Mouse (Mus musculus) thymus, adult 2 months (tissue): Measurements from ENCODE around the gene Bach2. TPM values are rescaled to one million over a fixed set of nuclear protein-coding genes. Genes with fewer than 3 reads are reported as not detected.

Experiments
- DNase-seq: peaks from one replicate; pipeline ENCODE4 v3.0.0; 2021
- H3K27ac ChIP-seq: fragments of 200-500 bp; 2 replicates; pipeline ENCODE4 v1.5.1; 2012; ENCODE audit warnings: low read length, control low read depth; ENCODE audit not compliant: control insufficient read depth, insufficient read depth
- H3K27me3 ChIP-seq: fragments of 200-500 bp; 2 replicates; pipeline ENCODE4 v1.6.1; 2012; ENCODE audit warnings: mild to moderate bottlenecking, low read length, moderate library complexity, mixed read lengths; ENCODE audit not compliant: control insufficient read depth, insufficient read depth
- H3K36me3 ChIP-seq: fragments of 200-500 bp; 2 replicates; pipeline ENCODE4 v1.6.1; 2012; ENCODE audit warnings: mild to moderate bottlenecking, low read length, moderate library complexity; ENCODE audit not compliant: control insufficient read depth, insufficient read depth
- H3K4me1 ChIP-seq: fragments of 200-500 bp; replicated peaks from 2 replicates; pipeline ENCODE4 v1.6.1; 2012; ENCODE audit warnings: low read length; ENCODE audit not compliant: control insufficient read depth, insufficient read depth
- H3K4me3 ChIP-seq: fragments of 200-500 bp; 2 replicates; pipeline ENCODE4 v1.5.1; 2012; ENCODE audit warnings: mild to moderate bottlenecking, low read length, control low read depth, moderate library complexity; ENCODE audit not compliant: control insufficient read depth, insufficient read depth
- CTCF ChIP-seq: fragments of 200-500 bp; IDR thresholded peaks from 2 replicates; pipeline ENCODE4 v1.5.1; 2012; ENCODE audit warnings: mild to moderate bottlenecking, control low read depth, low read length, moderate library complexity, borderline replicate concordance; ENCODE audit not compliant: control insufficient read depth, poor library complexity, insufficient read depth; ENCODE audit errors: extremely low read depth
- POLR2A ChIP-seq: fragments of 200-500 bp; IDR thresholded peaks from 2 replicates; pipeline ENCODE4 v1.6.1; 2012; ENCODE audit warnings: mild to moderate bottlenecking, low read length, control low read depth, moderate library complexity; ENCODE audit not compliant: control insufficient read depth, poor library complexity, insufficient read depth; ENCODE audit errors: extremely low read depth
- WGBS: fragments of 180-500 bp; shearing (Covaris S2); methylation state at CpG from one replicate; pipeline ENCODE4 v1.1.7; 2018; 5-methylcytosine and 5-hydroxymethylcytosine counted together
- polyA plus RNA-seq: library from polyadenylated mRNA; depleted of rRNA; stranded (reverse); fragments of >200 nt; gene quantifications from 2 replicates; pipeline ENCODE4 v1.2.3, GENCODE M21; 2012; rRNA removed

The Bach2 gene
- polyA plus RNA-seq, result 9.4 and 10.5 TPM in 2 replicates

- peak within 1 kb of the TSS; percentile 47; the same call in 1 of the 2 replicates for H3K27ac ChIP-seq
- peaks cover 7% of the 10 kb centered on the region for H3K4me1 ChIP-seq
- peak; percentile 93 for DNase-seq
- H3K27me3 ChIP-seq, result no peaks in the 10 kb centered on the region
- H3K4me3 ChIP-seq, result peak within 1 kb of the TSS; percentile 96
- WGBS, result under 1% methylated on average over 63 of the region's 69 CpGs
- no peaks in the 10 kb centered on the region for H3K36me3 ChIP-seq
- peak; percentile 24; the same call in 1 of the 2 replicates for TF ChIP-seq POLR2A
- TF ChIP-seq CTCF, result peak; percentile 71; the same call in 1 of the 2 replicates
Observed at GRCm38 (mm10) chr4:32238366-32238854, at the start of gene Bach2. Gene Bach2 (plus strand): TSS chr4:32238804.

GRCm38 (mm10) chr4:32189416-32190036 lies 49.1 kb upstream of the Bach2 start:
- WGBS, result 95% methylated on average over 4 of the region's 4 CpGs
- Histone ChIP-seq H3K27ac (no peak overlapping the region), H3K27me3 (no peaks in the 10 kb centered on the region), H3K4me1 (no peaks in the 10 kb centered on the region), H3K4me3 (no peak overlapping the region), H3K36me3 (no peaks in the 10 kb centered on the region)
- no peak for DNase-seq
- TF ChIP-seq POLR2A (no peak), CTCF (no peak)

- no peaks in the 10 kb centered on the region for H3K4me1 ChIP-seq
- DNase-seq, result no peak
- TF ChIP-seq POLR2A (no peak), CTCF (no peak)
- no peak overlapping the region for H3K4me3 ChIP-seq
- H3K27ac ChIP-seq, result no peak overlapping the region
- WGBS, result 66% methylated on average over 8 of the region's 8 CpGs
- H3K36me3 ChIP-seq, result no peaks in the 10 kb centered on the region
- no peaks in the 10 kb centered on the region for H3K27me3 ChIP-seq
Observed at GRCm38 (mm10) chr4:32190506-32190905, 48.1 kb upstream of the Bach2 start.

GRCm38 (mm10) chr4:32195945-32196921 lies 42.4 kb upstream of the Bach2 start:
- no peak for TF ChIP-seq POLR2A
- TF ChIP-seq CTCF, result no peak
- no peak for DNase-seq
- WGBS, result 84% methylated on average over 9 of the region's 9 CpGs
- H3K4me1 ChIP-seq, result no peaks in the 10 kb centered on the region
- H3K27me3 ChIP-seq, result no peaks in the 10 kb centered on the region
- no peak overlapping the region for H3K27ac ChIP-seq
- no peak overlapping the region for H3K4me3 ChIP-seq
- H3K36me3 ChIP-seq, result no peaks in the 10 kb centered on the region

GRCm38 (mm10) chr4:32198031-32198430 lies 40.6 kb upstream of the Bach2 start:
- H3K36me3 ChIP-seq, result no peaks in the 10 kb centered on the region
- H3K4me3 ChIP-seq, result no peak overlapping the region
- no peak for DNase-seq
- no peak overlapping the region for H3K27ac ChIP-seq
- H3K27me3 ChIP-seq, result no peaks in the 10 kb centered on the region
- no peaks in the 10 kb centered on the region; the same call in 1 of the 2 replicates for H3K4me1 ChIP-seq
- TF ChIP-seq CTCF, result no peak
- no peak for TF ChIP-seq POLR2A
- WGBS, result 93% methylated on average over 1 of the region's 1 CpGs

- Histone ChIP-seq H3K36me3 (no peaks in the 10 kb centered on the region), H3K27ac (no peak overlapping the region), H3K27me3 (no peaks in the 10 kb centered on the region), H3K4me1 (no peaks in the 10 kb centered on the region; the same call in 1 of the 2 replicates), H3K4me3 (no peak overlapping the region)
- TF ChIP-seq CTCF (no peak), POLR2A (no peak)
- 93% methylated on average over 7 of the region's 7 CpGs for WGBS
- DNase-seq, result no peak
Observed at GRCm38 (mm10) chr4:32198589-32198988, 40.0 kb upstream of the Bach2 start.
